Mouse (Mus musculus): Measurements from ENCODE around the gene Otud4. TPM values are rescaled to one million over a fixed set of nuclear protein-coding genes. Genes with fewer than 3 reads are reported as not detected.
"Not testable (repeated sequence)": the region's sequence is repeated elsewhere in the genome, so short reads cannot be mapped to it uniquely, and the experiment has no call there.

The Otud4 gene
- total RNA-seq, 2 experiments from 2014 or later: 49.5 to 50.3 TPM

DNA sequence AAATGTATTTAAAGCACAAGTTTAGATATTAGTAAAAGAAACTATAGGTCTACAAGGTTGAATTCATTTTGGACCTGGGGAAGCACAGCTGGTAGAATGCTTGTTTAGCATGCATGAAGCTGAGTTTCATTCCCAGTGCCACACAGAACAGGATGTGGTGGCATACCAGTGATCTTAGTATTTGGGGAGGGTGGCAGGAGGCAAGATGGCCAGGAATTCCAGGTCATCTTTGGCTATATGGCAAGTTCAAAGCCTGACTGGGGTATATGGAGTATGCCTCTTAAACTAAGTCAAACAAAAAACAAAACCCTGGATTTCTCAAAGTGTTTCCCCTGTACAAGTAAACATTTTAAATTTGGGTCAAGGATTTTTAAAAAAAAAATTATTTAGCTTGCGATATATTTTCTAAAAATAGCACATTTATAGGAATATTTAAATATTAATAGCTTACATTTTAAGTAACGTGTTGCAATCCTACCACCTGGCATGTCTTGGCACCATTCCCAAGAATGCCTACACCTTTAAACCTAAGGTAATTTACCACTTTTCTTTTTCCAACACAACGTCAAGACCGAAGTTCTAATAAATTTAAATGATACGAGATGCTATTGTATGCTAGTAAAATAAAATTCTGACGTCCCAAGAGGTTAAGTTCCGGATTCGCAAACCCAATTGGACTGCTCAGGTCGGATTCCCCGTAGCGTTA, 1.3 kb upstream of the Otud4 start:
- intact Hi-C loops (cut with DNase I): no loop called here
- DNase-seq: peak; percentile 32

DNA sequence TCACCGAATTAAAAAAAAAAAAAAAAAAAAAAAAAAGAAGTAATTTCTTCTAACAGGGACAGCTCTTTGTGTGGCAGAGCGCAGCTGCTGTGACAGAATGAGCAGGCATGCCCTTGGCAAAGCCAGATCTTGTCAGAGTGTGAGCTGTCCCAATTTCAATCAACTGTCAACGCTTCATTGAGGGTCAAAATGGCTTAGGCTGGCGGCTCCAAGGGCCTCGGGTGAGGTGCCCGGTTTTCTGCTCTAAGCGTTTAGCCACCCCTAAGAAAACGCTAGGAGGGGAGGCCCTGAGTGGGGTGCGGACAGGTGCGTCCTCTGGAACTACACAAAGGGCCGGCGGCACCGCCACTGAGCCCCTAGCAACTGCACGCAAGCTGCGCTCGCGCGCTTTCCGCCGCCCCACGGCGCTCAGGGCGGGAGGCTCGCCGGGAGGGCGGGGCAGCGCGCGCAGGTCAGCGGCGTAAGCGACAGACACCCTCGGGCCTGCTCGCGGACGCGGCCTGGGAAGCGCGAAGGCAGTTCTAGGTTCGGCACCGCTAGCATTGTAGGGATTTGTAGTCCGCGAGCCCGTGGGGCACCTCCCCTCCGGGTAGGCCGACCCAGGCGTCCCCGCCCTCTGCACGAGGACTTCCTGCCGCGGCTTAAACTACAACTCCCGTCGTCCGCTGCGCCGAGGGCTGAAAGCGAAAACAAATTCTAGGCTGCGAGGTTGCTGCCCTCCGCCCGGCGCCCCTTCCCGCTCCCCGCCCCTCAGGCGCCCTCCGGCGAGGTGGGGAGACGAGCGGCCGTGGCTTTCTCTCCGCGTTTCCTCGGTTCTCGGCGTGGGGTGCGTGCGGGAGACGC, 490 bp upstream of the Otud4 start:
- peak; percentile 98 for DNase-seq
- intact Hi-C loops (cut with DNase I): no loop called here

- intact Hi-C loops (cut with DNase I): no loop called here
- no peak for DNase-seq
Measured at GRCm38 (mm10) chr8:79641119-79641518, 1.7 kb downstream of the Otud4 start.

DNA sequence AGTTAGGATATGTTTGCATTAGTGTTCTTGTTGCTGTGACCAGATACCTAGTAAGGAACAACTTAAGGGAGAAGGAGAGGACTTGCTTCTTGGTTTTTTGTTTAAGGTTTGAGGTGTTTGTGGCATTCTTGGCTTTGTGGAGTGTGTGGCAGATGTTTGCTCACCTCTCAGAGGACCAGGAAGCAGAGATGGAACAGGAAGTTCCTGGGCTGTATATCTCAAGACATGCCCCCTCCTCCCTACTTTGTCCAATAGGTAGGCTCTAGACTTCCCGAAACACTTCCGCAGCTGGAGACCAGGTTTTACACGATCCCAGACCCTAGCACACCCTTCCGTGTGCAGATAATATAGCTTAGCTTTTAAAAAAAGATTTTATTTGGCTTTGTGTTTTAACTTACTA, 10.2 kb downstream of the Otud4 start:
- DNase-seq: no peak
- intact Hi-C loops (cut with DNase I): no loop called here

GRCm38 (mm10) chr8:79650158-79650814, 10.9 kb downstream of the Otud4 start:
- intact Hi-C loops (cut with DNase I): no loop called here
- DNase-seq: no peak

- intact Hi-C loops (cut with DNase I): no loop called here
- no peak for DNase-seq
Measured at GRCm38 (mm10) chr8:79653736-79654135, 14.3 kb downstream of the Otud4 start.

GRCm38 (mm10) chr8:79658715-79659114, 19.3 kb downstream of the Otud4 start:
- intact Hi-C loops (cut with DNase I); DNase-seq: not testable (repeated sequence)

GRCm38 (mm10) chr8:79676461-79676860, 37.0 kb downstream of the Otud4 start:
- DNase-seq: no peak
- intact Hi-C loops (cut with DNase I): no loop called here

GRCm38 (mm10) chr8:79679005-79679404, 39.6 kb downstream of the Otud4 start:
- intact Hi-C loops (cut with DNase I): no loop called here
- no peak for DNase-seq

DNA sequence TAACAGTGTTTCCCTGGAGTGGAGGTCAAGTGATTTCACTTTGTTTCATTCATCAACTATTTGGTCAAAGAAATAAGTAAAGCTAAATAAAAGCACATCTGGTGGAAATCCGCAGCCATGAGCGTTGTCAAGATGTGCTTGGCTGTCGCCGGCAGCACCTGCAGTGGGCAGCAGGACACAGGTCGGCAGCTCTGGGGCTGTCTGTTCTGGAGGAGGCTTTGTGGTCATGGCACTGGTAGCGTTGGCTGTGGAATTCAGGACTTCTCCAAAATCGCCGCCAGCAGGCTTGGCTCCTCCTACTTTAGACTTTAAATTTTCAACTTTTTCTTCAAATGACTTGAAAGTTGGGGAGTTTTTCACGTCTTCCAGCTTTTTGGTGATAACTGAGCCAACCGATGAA, 40.7 kb downstream of the Otud4 start:
- intact Hi-C loops (cut with DNase I); DNase-seq: not testable (repeated sequence)

DNA sequence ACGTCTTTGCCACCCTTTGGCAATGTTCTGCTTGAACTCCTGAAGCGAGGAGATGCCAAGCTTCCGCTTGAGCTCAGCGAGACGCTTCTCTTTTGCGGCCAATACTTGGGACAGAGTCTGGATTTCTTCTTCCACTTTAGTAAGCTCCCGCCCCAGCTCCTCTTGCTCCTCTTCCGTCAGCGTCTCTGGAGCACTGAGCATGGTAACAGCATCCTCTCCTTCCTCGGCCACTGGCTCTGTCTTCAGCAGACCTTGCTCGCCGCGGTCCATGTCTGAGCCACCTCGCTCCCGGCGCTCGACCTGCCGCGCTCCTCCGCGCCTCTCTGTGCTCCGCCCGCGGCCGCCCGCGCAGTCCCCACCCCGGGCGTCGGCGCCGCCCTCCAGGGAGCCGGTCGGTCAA, 41.1 kb downstream of the Otud4 start:
- intact Hi-C loops (cut with DNase I): no loop called here
- peak; percentile 14 for DNase-seq

DNA sequence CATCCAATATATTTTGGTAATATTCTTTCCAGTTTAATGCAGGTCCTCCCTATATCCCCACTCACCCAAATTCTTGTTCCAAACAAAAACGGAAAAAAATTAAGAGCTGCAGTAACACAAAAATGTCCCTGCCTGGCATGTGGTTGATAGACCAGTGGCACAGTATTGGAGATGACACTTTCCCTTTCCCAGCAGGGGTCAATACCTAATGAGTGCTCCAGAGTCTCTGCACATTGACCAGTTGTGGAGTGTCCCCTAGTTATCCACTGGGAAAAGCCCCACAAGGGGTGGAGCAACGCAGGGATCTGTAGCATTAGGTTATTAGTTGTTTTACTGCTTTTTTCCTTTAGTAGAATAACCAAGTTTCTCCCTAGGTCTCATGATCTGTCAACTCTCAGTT, 41.5 kb downstream of the Otud4 start:
- DNase-seq: no peak
- intact Hi-C loops (cut with DNase I): no loop called here

- DNase-seq; intact Hi-C loops (cut with DNase I): not testable (repeated sequence)
Measured at GRCm38 (mm10) chr8:79685927-79686326, 46.5 kb downstream of the Otud4 start.

DNA sequence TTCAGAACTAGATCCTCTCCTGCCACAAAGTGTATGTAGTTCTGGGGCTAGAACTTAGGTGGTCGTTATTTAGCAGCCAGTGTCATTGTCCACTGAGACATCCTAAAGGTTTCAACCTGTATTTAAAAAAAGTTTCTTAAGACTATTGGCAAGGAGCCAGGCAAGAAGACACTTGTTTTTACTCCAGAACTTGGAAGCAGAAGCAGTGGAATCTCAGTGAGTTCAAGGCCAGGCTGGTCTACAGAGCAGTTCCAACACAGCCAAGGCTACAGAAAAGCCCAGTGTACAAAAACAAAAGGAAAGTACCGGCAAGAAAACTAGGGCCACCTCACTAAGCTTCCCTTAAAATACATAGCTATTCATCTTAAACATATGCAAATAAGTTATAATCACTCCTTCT, 53.1 kb downstream of the Otud4 start:
- DNase-seq: no peak
- intact Hi-C loops (cut with DNase I): no loop called here

GRCm38 (mm10) chr8:79706687-79707086, 67.3 kb downstream of the Otud4 start:
- intact Hi-C loops (cut with DNase I): loop anchor here (5.0 kb wide), 1 partner anchor 39 kb away; no protein-coding TSS in a partner anchor

DNA sequence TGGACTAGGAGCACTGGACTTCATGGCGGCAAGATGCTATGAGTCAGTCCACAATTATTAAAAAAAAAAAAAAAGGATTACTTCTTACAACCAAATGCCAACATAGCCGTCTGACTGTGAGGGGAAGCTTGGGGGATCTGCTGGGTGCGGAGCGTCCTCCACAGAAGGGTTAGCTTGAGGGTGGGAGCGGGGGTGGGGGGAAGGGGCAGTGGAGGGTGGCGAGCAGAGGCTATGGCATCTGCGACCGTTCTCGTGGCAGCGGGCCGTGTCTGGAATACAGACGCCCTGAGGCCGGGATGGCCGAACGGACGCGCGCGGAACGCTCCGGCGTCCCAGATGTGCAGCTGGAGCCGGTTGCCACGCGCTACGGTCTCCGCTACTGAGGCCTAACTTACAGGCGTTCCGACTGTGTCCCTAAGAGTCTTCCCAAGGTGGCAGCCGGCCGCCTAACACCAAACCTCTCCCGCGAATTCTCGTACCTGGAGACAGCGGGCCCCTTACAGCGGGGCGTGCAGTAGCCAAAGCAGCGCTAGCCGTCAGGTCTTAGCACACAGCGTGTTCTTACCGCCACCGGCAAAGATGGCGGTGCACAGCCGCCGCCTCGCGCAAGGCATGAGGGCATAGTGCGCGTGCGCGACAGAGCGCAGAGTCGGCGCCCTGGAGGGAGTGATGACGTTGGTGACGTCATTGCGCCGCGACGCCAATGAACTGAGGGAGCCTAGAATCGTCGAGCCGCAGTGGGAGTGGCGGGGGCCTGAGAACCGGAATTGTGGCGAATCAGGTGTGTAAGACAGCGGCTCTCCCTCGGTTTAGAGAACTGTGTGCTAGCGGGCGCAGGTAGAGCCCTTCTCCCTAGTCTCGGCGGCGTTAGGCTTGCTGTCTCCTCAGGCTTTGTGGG, 71.9 kb downstream of the Otud4 start, which contains the start of the genes Abce1 and Anapc10:
Gene Abce1, minus strand, starts transcription at position 677 of the 898 bp plus-strand sequence.
Gene Anapc10, plus strand, starts transcription at position 757 of the 898 bp plus-strand sequence.
- peak; percentile 99 for DNase-seq
- intact Hi-C loops (cut with DNase I): no loop called here

More at GRCm38 (mm10) chr8:79706687-79707086, 67.3 kb downstream of the Otud4 start:
- DNase-seq: no peak

DNA sequence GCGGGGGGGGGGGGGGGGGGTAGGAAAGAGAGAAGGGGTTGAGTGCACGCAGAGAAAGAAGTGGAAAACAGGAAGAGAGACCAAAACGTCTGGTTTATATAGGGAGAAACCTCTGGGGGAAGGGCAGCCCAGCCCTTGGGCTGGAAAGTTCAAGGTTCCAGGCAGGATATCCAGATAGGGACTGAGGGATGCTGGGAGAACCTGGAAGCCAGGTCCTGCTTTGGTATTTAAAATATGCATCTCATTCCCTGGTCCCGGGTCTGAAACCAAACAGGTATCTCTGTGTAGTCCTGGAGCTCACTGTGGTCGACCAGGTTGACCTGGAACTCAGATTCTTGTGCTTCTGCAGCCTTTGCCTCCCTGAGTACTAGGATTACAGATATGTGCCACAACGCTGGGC, 73.3 kb downstream of the Otud4 start:
- DNase-seq: no peak
- intact Hi-C loops (cut with DNase I): no loop called here

DNA sequence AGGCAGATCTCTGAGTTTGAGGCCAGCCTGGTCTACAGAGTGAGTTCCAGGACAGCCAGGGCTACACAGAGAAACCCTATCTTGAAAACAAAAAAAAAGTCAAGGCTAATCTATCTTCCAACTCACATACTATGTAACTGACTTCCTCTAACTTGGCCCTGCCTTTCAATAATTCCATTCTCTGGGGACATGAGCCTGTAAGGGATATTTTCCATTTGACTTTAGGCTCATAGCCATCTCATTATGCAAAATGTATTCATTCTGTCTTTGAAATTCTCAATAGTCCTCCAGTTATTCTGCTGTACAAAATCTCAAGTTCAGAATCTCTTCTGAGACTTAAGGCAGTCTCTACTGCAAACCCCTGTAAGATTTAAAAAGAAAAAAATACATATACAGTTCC, 82.1 kb downstream of the Otud4 start:
- intact Hi-C loops (cut with DNase I): no loop called here
- DNase-seq: no peak

DNA sequence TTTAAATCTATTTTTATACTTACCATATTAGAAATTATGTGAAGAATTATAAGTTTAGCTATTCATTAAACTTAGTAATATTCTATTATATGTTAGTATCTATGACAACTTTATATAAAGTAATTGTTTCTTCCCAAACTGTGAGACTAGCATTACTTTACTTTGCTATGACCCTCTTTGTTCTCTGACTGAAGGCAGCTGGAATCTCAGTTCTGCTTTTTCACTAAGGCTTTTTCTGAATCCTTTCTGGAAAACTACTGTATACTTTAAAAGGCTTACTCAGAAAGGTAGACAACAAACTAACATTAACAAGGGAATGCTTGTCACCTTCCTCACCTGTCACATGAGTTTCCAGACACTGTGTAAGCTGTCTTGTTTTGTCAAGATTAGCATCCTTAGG, 83.9 kb downstream of the Otud4 start:
- no peak for DNase-seq
- intact Hi-C loops (cut with DNase I): no loop called here

GRCm38 (mm10) chr8:79724589-79724988, 85.2 kb downstream of the Otud4 start:
- intact Hi-C loops (cut with DNase I): no loop called here
- DNase-seq: no peak

Measured in left cerebral cortex, postnatal 4 days (tissue).